Mouse (Mus musculus): Measurements from ENCODE around the gene Mansc1. TPM values are rescaled to one million over a fixed set of nuclear protein-coding genes. Genes with fewer than 3 reads are reported as not detected.
A peak's percentile ranks its signal among the peaks of the same experiment; 100 is the strongest.

Mansc1 gene
- polyA plus RNA-seq, 1 experiment from 2014 or later = 1.5 TPM

DNA sequence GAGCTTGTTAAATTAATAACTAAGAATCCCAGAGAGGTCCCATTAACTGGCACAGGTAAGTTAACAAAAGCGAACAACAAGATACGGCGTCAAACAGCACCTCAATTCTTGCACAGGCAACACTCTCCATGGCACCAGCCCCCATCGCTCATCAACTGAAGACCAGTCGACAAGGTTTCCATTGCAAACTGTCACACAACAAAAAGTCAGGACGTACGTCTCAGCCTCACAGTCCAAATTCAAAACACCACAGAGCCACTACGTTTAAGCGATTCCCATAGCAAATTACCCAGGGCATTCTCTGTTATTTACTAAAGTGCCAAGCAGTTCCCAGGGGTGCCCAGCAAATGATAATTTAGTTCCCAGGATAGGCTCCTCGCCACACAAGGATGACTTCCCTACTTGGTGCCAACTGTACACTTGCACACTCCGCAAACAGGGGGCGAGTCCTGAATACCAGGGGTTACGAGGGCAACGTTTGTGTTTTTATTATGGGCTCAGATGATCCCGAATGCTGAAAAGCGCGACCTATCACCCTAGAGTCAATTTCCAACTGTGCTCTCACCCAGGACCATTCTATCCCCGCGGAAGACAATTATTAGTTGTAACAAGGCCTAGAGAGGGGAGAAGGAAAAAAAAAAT lies 66.6 kb downstream of the Mansc1 start:
- H3K4me1 ChIP-seq (replicated peaks; ENCODE audit: control insufficient read depth, insufficient read depth, low read length) = peaks cover 18% of the 10 kb centered on the region
- H3K4me2 ChIP-seq (replicated peaks) = peak overlapping the region; percentile 90
- H3K4me3 ChIP-seq (replicated peaks; ENCODE audit: low read length) = peak overlapping the region; percentile 98
- H3K9ac ChIP-seq = peak overlapping the region; percentile 99
- 2% methylated on average over 19 of the region's 19 CpGs for WGBS
- peak overlapping the region; percentile 100 for H3K27ac ChIP-seq
- DNase-seq (ENCODE audit: low spot score) = peak; percentile 30
- ATAC-seq (ENCODE audit: low FRiP score) = no peak
- H3K36me3 ChIP-seq (replicated peaks; ENCODE audit: control insufficient read depth, insufficient read depth) = no peaks in the 10 kb centered on the region
- no peaks in the 10 kb centered on the region for H3K27me3 ChIP-seq (ENCODE audit: control insufficient read depth, insufficient read depth, low read length)
- no peaks in the 10 kb centered on the region for H3K9me3 ChIP-seq (ENCODE audit: control insufficient read depth, low read length)

DNA sequence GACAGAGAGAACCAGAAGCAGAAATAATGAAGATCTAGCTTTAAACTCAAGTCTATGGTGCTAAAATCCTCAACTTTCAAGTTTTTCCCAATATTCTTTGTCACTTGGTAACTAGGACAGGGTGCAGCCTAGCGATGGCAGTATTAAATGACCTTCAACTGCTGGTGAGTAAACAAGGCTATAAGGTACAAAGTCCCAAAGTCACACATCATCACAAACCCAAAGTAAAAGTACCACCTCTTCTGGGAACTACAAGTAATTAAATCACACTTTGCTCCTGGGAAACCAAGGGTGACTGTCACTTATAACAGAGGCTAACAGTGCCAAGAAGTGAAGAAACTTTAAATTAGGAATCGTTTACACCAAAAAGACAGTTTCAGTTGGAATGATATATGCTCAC lies 67.7 kb downstream of the Mansc1 start:
- no peak overlapping the region for H3K27ac ChIP-seq
- H3K36me3 ChIP-seq (replicated peaks; ENCODE audit: control insufficient read depth, insufficient read depth) = no peaks in the 10 kb centered on the region
- peaks cover 18% of the 10 kb centered on the region for H3K4me1 ChIP-seq (replicated peaks; ENCODE audit: control insufficient read depth, insufficient read depth, low read length)
- H3K4me2 ChIP-seq (replicated peaks) = peak overlapping the region; percentile 90
- H3K27me3 ChIP-seq (ENCODE audit: control insufficient read depth, insufficient read depth, low read length) = no peaks in the 10 kb centered on the region
- ATAC-seq (ENCODE audit: low FRiP score) (no peak), DNase-seq (ENCODE audit: low spot score) (no peak)
- no peak overlapping the region for H3K9ac ChIP-seq
- H3K4me3 ChIP-seq (replicated peaks; ENCODE audit: low read length) = peak overlapping the region; percentile 98; the same call in 1 of the 2 replicates
- 70% methylated on average over 2 of the region's 2 CpGs for WGBS
- H3K9me3 ChIP-seq (ENCODE audit: control insufficient read depth, low read length) = no peaks in the 10 kb centered on the region

DNA sequence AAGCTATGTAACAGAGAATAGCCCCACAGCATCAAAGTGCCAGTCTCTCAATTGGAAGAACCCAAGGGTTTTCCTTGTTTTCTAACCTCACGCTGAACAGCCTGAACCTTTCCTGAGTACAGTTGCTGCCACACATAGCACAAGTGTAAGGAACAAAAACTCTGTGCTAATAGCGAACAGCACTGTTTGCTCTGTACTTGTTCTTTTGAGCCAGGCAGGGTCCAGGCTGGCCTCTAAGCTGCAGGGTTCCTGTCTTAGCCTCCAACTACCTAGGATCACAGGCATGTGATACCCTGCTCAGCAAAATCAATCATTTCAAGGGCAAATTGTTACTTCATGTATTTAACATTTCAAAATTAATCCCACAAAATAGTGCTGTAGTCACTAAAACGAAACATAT lies 72.7 kb downstream of the Mansc1 start:
- Histone ChIP-seq H3K27me3 (ENCODE audit: control insufficient read depth, insufficient read depth, low read length) (no peaks in the 10 kb centered on the region), H3K9ac (no peak overlapping the region), H3K4me2 (replicated peaks) (no peak overlapping the region), H3K9me3 (ENCODE audit: control insufficient read depth, low read length) (no peaks in the 10 kb centered on the region), H3K4me3 (replicated peaks; ENCODE audit: low read length) (no peak overlapping the region), H3K36me3 (replicated peaks; ENCODE audit: control insufficient read depth, insufficient read depth) (no peaks in the 10 kb centered on the region), H3K4me1 (replicated peaks; ENCODE audit: control insufficient read depth, insufficient read depth, low read length) (peaks cover 28% of the 10 kb centered on the region), H3K27ac (no peak overlapping the region)
- WGBS = 76% methylated on average over 3 of the region's 3 CpGs
- DNase-seq (ENCODE audit: low spot score) (no peak), ATAC-seq (ENCODE audit: low FRiP score) (no peak)

Other genes with a start within 250 kb of the Mansc1 start
- 0.37 TPM in 1 of 2 replicates, not detected in the other for gene Bcl2l14, start 236.2 kb downstream of the Mansc1 start, polyA plus RNA-seq (2014; fragmentation: Nextera tagmentation; extraction: Ambion mirVana)
- 21.5 and 22.3 TPM in 2 replicates for gene Lrp6, start 65.5 kb downstream of the Mansc1 start, polyA plus RNA-seq (2014; fragmentation: Nextera tagmentation; extraction: Ambion mirVana)
- gene Borcs5, start 7.0 kb upstream of the Mansc1 start, polyA plus RNA-seq (2014; fragmentation: Nextera tagmentation; extraction: Ambion mirVana) = 42.6 and 44.5 TPM in 2 replicates
- gene Dusp16, start 160.1 kb upstream of the Mansc1 start, polyA plus RNA-seq (2014; fragmentation: Nextera tagmentation; extraction: Ambion mirVana) = 5.4 and 5.7 TPM in 2 replicates
- 3.2 and 3.3 TPM in 2 replicates for gene Crebl2, start 197.7 kb upstream of the Mansc1 start, polyA plus RNA-seq (2014; fragmentation: Nextera tagmentation; extraction: Ambion mirVana)